Mouse (Mus musculus) spleen, postnatal 10 days (tissue): ENCODE data around the gene Nf2.

ENCODE experiments used
- DNase-seq, 2 experiments: peaks; one replicate each; pipeline ENCODE4 v3.0.0; 2021 to 2022; ENCODE audit warnings: low spot score in 2 of 2

Gene Nf2

DNA sequence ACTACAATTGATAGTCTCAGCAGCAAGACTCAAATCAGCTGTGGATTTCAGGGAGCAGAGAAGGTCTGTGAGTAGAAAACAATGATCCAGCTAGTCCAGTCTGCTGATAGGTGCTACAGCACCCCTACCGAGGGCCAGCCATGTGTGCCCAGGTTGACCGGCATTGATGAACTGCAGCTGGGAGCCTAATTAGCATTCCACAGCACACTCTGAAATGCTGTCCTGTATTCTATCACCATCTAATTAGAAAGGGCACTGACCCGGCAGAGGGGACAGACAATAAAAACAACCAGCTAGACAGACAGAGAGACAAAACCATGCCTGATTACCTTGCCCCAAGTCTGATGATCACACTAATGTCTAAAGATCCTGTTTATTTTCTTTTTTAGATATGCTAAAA is 56.3 kb downstream of the Nf2 start:
- no peak for DNase-seq

GRCm38 (mm10) chr11:4791549-4791948 is 57.8 kb downstream of the Nf2 start:
- no peak for DNase-seq

- no peak for DNase-seq
Measured at GRCm38 (mm10) chr11:4789691-4790090, 59.6 kb downstream of the Nf2 start.

DNA sequence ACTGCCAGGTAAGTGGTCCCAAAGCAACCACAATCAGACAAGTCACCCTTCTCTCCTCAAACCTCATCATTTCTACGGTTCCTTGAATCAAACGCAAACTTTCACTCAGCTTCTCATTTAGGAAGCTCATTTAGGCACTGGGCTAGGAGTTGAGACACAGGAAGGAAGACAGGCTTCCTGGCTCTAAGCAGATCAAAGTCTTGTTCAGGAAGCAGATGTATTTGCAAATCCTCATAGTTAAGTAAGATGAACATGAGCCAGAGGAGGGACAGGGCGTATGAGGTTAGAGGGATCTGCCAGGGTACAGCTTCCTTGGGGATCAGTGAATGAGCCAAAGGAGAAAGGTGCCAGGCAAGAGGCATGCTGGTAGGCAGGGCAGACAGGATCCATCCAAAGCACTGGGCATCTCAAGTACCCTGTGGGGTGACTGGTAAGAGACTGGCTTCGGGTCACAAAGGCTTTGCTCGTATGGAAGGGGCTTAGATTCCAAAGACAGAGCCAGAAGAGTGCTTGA is 64.7 kb downstream of the Nf2 start:
- DNase-seq: no peak

DNA sequence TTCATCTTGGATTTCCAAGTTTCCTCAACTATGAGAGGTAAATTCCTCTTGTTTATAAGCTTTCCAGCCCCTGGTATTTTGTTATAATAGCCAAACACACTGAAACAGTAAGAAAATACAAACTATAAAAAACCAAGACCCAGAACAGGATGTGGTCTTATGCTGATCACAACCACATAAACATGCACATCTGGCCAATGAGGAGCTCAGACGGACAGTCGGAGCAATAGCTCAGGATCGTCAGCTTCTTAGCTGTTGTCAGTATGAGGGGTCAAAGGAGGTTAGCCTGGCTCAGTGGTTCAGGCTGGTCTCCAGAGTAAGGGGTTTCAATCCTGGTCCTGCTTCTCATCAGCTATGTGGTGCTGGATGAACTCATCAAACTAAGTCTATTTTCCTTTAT is 66.2 kb downstream of the Nf2 start:
- no peak for DNase-seq

DNA sequence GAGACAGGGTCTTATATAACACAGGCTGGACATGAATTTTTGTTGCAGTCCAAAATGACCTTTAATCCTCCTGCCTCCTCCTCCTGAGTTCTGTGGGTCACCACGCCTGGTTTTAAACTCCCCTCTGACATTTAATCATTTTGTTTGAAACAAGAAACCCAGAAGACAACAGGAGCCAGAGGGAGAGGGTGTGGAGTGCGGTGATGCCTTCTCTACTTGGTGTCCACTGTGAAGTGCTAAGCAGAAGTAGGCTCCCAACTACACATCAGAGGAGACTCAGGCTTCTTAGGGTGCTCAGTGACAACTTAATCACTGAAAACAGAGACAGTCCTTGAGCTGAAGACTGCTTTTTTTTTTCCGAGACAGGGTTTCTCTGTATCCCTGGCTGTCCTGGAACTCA is 68.4 kb downstream of the Nf2 start:
- no peak for DNase-seq

GRCm38 (mm10) chr11:4772925-4773324 is 76.4 kb downstream of the Nf2 start:
- peak; percentile 63 to 84 for DNase-seq

- DNase-seq: no peak
Measured at GRCm38 (mm10) chr11:4771756-4772155, 77.6 kb downstream of the Nf2 start.

- no peak for DNase-seq
Measured at GRCm38 (mm10) chr11:4769881-4770280, 79.5 kb downstream of the Nf2 start.

GRCm38 (mm10) chr11:4769293-4769692 is 80.0 kb downstream of the Nf2 start:
- DNase-seq: no peak

- DNase-seq: no peak
Measured at GRCm38 (mm10) chr11:4768399-4768798, 80.9 kb downstream of the Nf2 start.

GRCm38 (mm10) chr11:4764476-4764875 is 84.9 kb downstream of the Nf2 start:
- DNase-seq: no peak

GRCm38 (mm10) chr11:4763631-4764030 is 85.7 kb downstream of the Nf2 start:
- DNase-seq: no peak

DNA sequence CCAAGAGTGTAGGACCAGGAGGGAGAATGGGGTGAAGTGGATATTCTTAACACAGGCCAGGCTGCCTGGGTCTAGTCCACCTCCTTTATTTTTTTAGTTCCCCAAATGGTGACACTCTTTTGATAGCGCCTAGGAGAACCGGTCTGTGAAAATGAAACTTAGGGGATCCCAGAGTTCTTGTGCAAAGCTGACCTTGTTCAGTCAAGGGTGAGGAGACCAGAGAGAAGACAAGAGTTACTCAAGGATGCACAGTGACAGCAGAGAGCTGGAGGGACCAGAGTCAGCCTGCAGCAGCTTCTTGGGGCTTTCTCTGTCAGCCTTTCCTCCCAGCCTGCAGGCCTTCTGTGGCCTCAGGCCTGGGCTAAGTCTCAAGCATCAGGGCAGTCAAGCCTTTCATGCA is 86.8 kb downstream of the Nf2 start:
- DNase-seq: no peak

DNA sequence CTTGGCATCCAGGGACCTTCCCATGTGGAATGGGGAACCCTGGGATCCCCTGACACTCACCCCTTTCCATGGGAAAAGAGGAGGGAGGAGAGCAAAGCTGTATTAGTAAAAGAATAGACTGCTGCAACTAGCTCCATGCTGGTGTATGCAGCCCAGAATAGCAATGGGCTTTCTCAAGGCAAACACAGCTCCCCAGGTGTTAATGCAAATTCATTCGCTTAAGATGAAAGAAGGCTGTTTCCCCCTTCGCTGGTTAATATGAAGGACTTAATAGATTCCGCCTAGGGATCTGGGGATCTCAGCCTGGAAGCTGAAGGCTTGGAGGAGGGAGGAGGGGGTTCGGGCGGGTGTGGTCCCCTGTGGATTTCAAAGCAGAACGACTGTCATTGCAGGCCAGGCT is 87.3 kb downstream of the Nf2 start:
- DNase-seq: no peak

DNA sequence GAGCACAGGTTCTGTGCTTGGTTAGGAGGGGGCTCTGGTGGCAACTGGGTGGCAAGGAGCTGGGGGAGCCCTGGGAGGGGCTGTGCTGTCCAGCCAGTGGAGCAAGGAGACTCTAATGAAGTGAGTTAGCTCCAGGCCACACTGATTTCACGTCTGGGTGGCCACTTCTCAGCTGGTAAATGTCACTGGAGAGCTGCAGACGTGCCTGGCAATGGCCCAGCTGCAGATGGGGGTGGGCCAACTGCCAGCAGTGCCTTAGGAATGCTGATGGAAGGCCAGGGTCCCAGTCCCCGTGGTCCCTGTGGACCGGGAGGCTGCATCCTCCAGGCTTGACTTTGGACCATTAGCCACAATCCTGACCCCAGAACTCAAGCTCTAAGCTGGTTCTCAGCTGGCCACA is 88.9 kb downstream of the Nf2 start:
- no peak for DNase-seq

GRCm38 (mm10) chr11:4757789-4758158 is 91.6 kb downstream of the Nf2 start:
- DNase-seq: no peak

- DNase-seq: no peak
Measured at GRCm38 (mm10) chr11:4756984-4757788, 92.2 kb downstream of the Nf2 start.

DNA sequence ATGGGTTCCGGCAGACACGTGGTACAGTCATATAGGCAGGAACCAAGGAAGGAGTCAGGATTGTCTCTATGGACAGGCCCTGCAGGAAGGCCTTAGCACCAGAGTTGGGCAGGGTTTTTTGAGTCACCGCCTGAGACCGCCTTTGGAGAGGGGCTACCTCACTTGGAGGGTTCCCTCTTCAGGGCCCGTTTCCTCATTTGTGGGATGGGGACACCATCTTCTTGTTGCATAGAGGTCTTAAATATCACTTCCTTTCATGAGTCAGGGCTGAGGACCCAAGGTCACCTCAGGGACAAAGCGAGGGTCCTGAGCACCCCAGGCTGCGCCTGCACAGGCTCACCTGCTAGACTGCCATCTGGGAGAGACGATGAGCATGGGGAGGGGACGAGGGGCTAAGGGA is 92.9 kb downstream of the Nf2 start:
- DNase-seq: no peak

GRCm38 (mm10) chr11:4754867-4755266 is 94.5 kb downstream of the Nf2 start:
- no peak for DNase-seq

- DNase-seq: no peak
Measured at GRCm38 (mm10) chr11:4754036-4754435, 95.3 kb downstream of the Nf2 start.

- DNase-seq: no peak
Measured at GRCm38 (mm10) chr11:4752836-4753235, 96.5 kb downstream of the Nf2 start.

DNA sequence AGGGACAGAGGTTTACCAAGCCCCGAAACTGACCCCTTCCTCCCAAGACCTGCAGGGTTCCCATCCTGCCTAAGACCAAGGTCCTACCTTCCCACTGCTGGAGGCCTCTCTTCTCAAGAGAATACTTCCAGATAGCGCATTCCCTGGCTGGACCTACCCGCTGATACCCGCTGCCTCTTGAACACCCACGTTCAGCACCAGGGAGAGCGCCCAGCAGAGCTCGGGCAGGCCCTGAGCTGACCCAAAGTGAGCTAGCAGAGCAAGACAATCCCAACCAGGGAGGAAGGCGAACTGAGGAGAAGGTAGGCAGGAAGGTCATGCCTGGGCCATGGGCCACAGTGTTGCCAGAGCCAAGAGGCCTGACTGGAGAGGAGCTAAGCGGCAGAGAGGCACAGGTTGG is 99.1 kb downstream of the Nf2 start:
- peak; percentile 30 to 75 for DNase-seq

DNA sequence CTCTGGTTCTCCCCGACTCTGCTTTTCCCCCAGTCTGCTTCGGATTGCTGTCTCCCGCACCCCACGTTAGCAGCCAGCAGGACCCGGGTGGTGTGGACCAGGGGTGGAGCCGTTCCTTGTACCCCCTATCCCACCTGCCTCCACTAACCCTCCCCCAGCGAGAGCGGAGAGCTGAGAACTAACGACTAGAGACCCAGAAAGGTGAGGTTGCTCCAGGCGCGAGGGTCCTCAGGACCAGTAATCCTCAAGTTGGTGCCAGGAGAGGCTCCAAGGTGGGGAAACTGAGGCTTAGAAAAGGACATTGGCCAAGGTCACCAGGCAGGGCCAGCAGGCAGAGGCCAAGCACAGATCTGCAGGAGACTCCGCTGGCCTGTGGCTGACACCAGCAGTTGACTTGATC is 102.1 kb downstream of the Nf2 start:
- no peak for DNase-seq
